Mouse (Mus musculus) megakaryocyte, adult 5-6 weeks (primary cell): ENCODE measurements around the gene Hnrnpdl. TPM values are rescaled to one million over a fixed set of nuclear protein-coding genes. Genes with fewer than 3 reads are reported as not detected.

Source experiments
- ATAC-seq: 2 replicates; pipeline ENCODE4 v1.8.0; 2016; ENCODE audit warnings: mild to moderate bottlenecking, inconsistent platforms; ENCODE audit not compliant: poor library complexity, severe bottlenecking
- total RNA-seq, 2 experiments: library from RNA; stranded (forward) in 1 of 2; stranded (reverse) in 1 of 2; fragments of 153-499, 151-499 nt in 1 of 2; fragments of 221-1000, 200-1000 nt in 1 of 2; gene quantifications; 2 replicates each; pipeline versions ENCODE4 v1.2.3 to v1.2.4; 2015 to 2017

Hnrnpdl gene
- total RNA-seq, 2 experiments from 2014 or later, result 214 to 356 TPM

- no peak for ATAC-seq
Measured at GRCm38 (mm10) chr5:100047143-100047640, 7.7 kb upstream of the Hnrnpdl start.

GRCm38 (mm10) chr5:100046096-100046495 lies 6.6 kb upstream of the Hnrnpdl start:
- no peak for ATAC-seq

- ATAC-seq, result no peak
Measured at GRCm38 (mm10) chr5:100044621-100045020, 5.2 kb upstream of the Hnrnpdl start.

- no peak for ATAC-seq
Measured at GRCm38 (mm10) chr5:100044030-100044429, 4.6 kb upstream of the Hnrnpdl start.

GRCm38 (mm10) chr5:100043361-100043760 lies 3.9 kb upstream of the Hnrnpdl start:
- ATAC-seq, result no peak

- ATAC-seq, result no peak
Measured at GRCm38 (mm10) chr5:100042467-100042866, 3.0 kb upstream of the Hnrnpdl start.

GRCm38 (mm10) chr5:100041272-100041671 lies 1.8 kb upstream of the Hnrnpdl start:
- ATAC-seq, result no peak

GRCm38 (mm10) chr5:100040281-100040784 lies 869 bp upstream of the Hnrnpdl start:
- ATAC-seq, result peak; percentile 20

- peak; percentile 72 for ATAC-seq
Measured at GRCm38 (mm10) chr5:100038714-100039601, 506 bp downstream of the Hnrnpdl start.

- peak; percentile 39 for ATAC-seq
Measured at GRCm38 (mm10) chr5:100037965-100038713, 1.3 kb downstream of the Hnrnpdl start.

- no peak for ATAC-seq
Measured at GRCm38 (mm10) chr5:100036681-100037080, 2.8 kb downstream of the Hnrnpdl start.

- ATAC-seq, result no peak
Measured at GRCm38 (mm10) chr5:100035950-100036349, 3.5 kb downstream of the Hnrnpdl start.

- no peak for ATAC-seq
Measured at GRCm38 (mm10) chr5:100032646-100033045, 6.8 kb downstream of the Hnrnpdl start.

GRCm38 (mm10) chr5:100032107-100032506 lies 7.4 kb downstream of the Hnrnpdl start:
- ATAC-seq, result no peak

GRCm38 (mm10) chr5:100030069-100030468 lies 9.4 kb downstream of the Hnrnpdl start:
- no peak for ATAC-seq

GRCm38 (mm10) chr5:100024868-100025267 lies 14.6 kb downstream of the Hnrnpdl start:
- peak; percentile 52; the same call in 1 of the 2 replicates for ATAC-seq

GRCm38 (mm10) chr5:100024403-100024802 lies 15.1 kb downstream of the Hnrnpdl start:
- ATAC-seq, result no peak

- no peak for ATAC-seq
Measured at GRCm38 (mm10) chr5:100020089-100020488, 19.4 kb downstream of the Hnrnpdl start.

GRCm38 (mm10) chr5:100012599-100012998 lies 26.9 kb downstream of the Hnrnpdl start:
- ATAC-seq, result no peak

- no peak; the same call in 1 of the 2 replicates for ATAC-seq
Measured at GRCm38 (mm10) chr5:100008485-100008884, 31.0 kb downstream of the Hnrnpdl start.

GRCm38 (mm10) chr5:100007040-100007375 lies 32.5 kb downstream of the Hnrnpdl start:
- ATAC-seq, result peak; percentile 67
